Mouse (Mus musculus) CH12.LX (cell line): ENCODE measurements around the gene Bri3bp. TPM values are rescaled to one million over a fixed set of nuclear protein-coding genes. Genes with fewer than 3 reads are reported as not detected.
A peak's percentile ranks its signal among the peaks of the same experiment; 100 is the strongest.

Experiments used
- DNase-seq: peaks from one replicate; pipeline ENCODE4 v3.0.0-alpha.2; 2013; ENCODE audit errors: extremely low read depth
- H3K27ac ChIP-seq: 2 replicates; pipeline ENCODE4 v1.5.1; 2012; ENCODE audit warnings: low read depth, mild to moderate bottlenecking, control low read depth, moderate library complexity; ENCODE audit not compliant: insufficient read depth
- H3K27me3 ChIP-seq: replicated peaks from 2 replicates; pipeline ENCODE3; 2012; ENCODE audit warnings: inconsistent platforms
- H3K36me3 ChIP-seq, 2 experiments: replicated peaks in 1 of 2; 2 replicates each; pipeline versions ENCODE3 to v1.6.1; 2012; ENCODE audit warnings: inconsistent platforms in 1 of 2, low read length in 1 of 2, mild to moderate bottlenecking in 1 of 2, mixed read lengths in 1 of 2, moderate library complexity in 1 of 2; ENCODE audit not compliant: control insufficient read depth in 1 of 2, insufficient read depth in 1 of 2
- H3K4me1 ChIP-seq, 2 experiments: 2 replicates each; pipeline ENCODE4 v1.6.1; 2012; ENCODE audit warnings: inconsistent platforms in 1 of 2, moderate library complexity in 1 of 2; ENCODE audit not compliant: insufficient read depth in 2 of 2, control insufficient read depth in 1 of 2
- H3K4me2 ChIP-seq: 2 replicates; pipeline ENCODE4 v1.6.1; 2012; ENCODE audit warnings: low read depth, mild to moderate bottlenecking, control low read depth; ENCODE audit not compliant: poor library complexity, insufficient read depth, severe bottlenecking
- H3K4me3 ChIP-seq, 3 experiments: fragments of 150-350 bp in 1 of 3; sonication (generic) in 1 of 3; replicated peaks in 1 of 3; 2 replicates each; pipeline versions ENCODE3 to v1.5.1; 2011 to 2012; ENCODE audit warnings: low read depth in 2 of 3, low read length in 2 of 3, mild to moderate bottlenecking in 2 of 3, moderate library complexity in 2 of 3, control low read depth in 1 of 3, improper control_type of control experiment in 1 of 3, inconsistent platforms in 1 of 3, mixed read lengths in 1 of 3; ENCODE audit not compliant: poor library complexity in 1 of 3
- H3K79me2 ChIP-seq: replicated peaks from 2 replicates; pipeline ENCODE4 v1.6.1; 2012; ENCODE audit warnings: mild to moderate bottlenecking, moderate library complexity; ENCODE audit not compliant: control insufficient read depth, poor library complexity, insufficient read depth, severe bottlenecking; ENCODE audit errors: extremely low read depth
- H3K9ac ChIP-seq: 2 replicates; pipeline ENCODE4 v1.6.1; 2012; ENCODE audit warnings: low read depth, mild to moderate bottlenecking, control low read depth, moderate library complexity; ENCODE audit not compliant: insufficient read depth
- H3K9me3 ChIP-seq: replicated peaks from 2 replicates; pipeline ENCODE3; 2012; ENCODE audit warnings: low read length, inconsistent platforms, mixed read lengths
- BHLHE40 ChIP-seq: IDR thresholded peaks from 2 replicates; pipeline ENCODE4 v1.6.1; 2011; ENCODE audit warnings: mild to moderate bottlenecking, low read depth, low read length, improper control_type of control experiment
- CHD1 ChIP-seq: IDR thresholded peaks from 2 replicates; pipeline ENCODE4 v1.6.1; 2012; ENCODE audit warnings: low read depth, low read length, improper control_type of control experiment, inconsistent platforms
- CHD2 ChIP-seq: IDR thresholded peaks from 2 replicates; pipeline ENCODE4 v1.6.1; 2011; ENCODE audit warnings: low read length, improper control_type of control experiment
- E2F4 ChIP-seq: IDR thresholded peaks from 2 replicates; pipeline ENCODE4 v1.6.1; 2011; ENCODE audit warnings: low read depth, low read length, improper control_type of control experiment; ENCODE audit not compliant: insufficient replicate concordance
- ELF1 ChIP-seq: IDR thresholded peaks from 2 replicates; pipeline ENCODE4 v1.6.1; 2014; ENCODE audit warnings: low read depth, mild to moderate bottlenecking, inconsistent platforms, low read length, improper control_type of control experiment
- EP300 ChIP-seq: IDR thresholded peaks from 2 replicates; pipeline ENCODE4 v1.6.1; 2011; ENCODE audit warnings: low read length, improper control_type of control experiment
- ETS1 ChIP-seq: conservative IDR thresholded peaks from 2 replicates; pipeline ENCODE4 v1.6.1; 2012; ENCODE audit warnings: low read depth, mild to moderate bottlenecking, inconsistent platforms, low read length, improper control_type of control experiment, moderate library complexity
- GABPA ChIP-seq: IDR thresholded peaks from 2 replicates; pipeline ENCODE4 v1.6.1; 2012; ENCODE audit warnings: low read depth, low read length, improper control_type of control experiment, inconsistent platforms; ENCODE audit not compliant: insufficient replicate concordance
- HCFC1 ChIP-seq: IDR thresholded peaks from 2 replicates; pipeline ENCODE4 v1.6.1; 2012; ENCODE audit warnings: low read depth, mild to moderate bottlenecking, inconsistent platforms, low read length, improper control_type of control experiment
- IRF4 ChIP-seq: IDR thresholded peaks from 2 replicates; pipeline ENCODE4 v1.6.1; 2014; ENCODE audit warnings: low read depth, mild to moderate bottlenecking, inconsistent platforms, low read length, improper control_type of control experiment
- JUN ChIP-seq: IDR thresholded peaks from 2 replicates; pipeline ENCODE4 v1.6.1; 2011; ENCODE audit warnings: low read depth, mild to moderate bottlenecking, low read length, improper control_type of control experiment, moderate library complexity; ENCODE audit not compliant: insufficient read depth
- JUND ChIP-seq: conservative IDR thresholded peaks from 2 replicates; pipeline ENCODE4 v1.6.1; 2011; ENCODE audit warnings: low read depth, low read length, improper control_type of control experiment
- KAT2A ChIP-seq: IDR thresholded peaks from 2 replicates; pipeline ENCODE4 v1.6.1; 2012; ENCODE audit warnings: low read length, improper control_type of control experiment, inconsistent platforms; ENCODE audit not compliant: insufficient replicate concordance
- MAFK ChIP-seq: IDR thresholded peaks from 2 replicates; pipeline ENCODE4 v1.6.1; 2011; ENCODE audit warnings: low read length, improper control_type of control experiment; ENCODE audit not compliant: insufficient replicate concordance
- MAX ChIP-seq: IDR thresholded peaks from 2 replicates; pipeline ENCODE4 v1.6.1; 2011; ENCODE audit warnings: low read length, improper control_type of control experiment
- MEF2A ChIP-seq: IDR thresholded peaks from 2 replicates; pipeline ENCODE4 v1.6.1; 2014; ENCODE audit warnings: low read depth, mild to moderate bottlenecking, inconsistent platforms, low read length, improper control_type of control experiment, borderline replicate concordance
- MXI1 ChIP-seq: IDR thresholded peaks from 2 replicates; pipeline ENCODE4 v1.6.1; 2011; ENCODE audit warnings: mild to moderate bottlenecking, low read depth, low read length, improper control_type of control experiment
- NRF1 ChIP-seq: IDR thresholded peaks from 2 replicates; pipeline ENCODE4 v1.6.1; 2014; ENCODE audit warnings: low read depth, mild to moderate bottlenecking, inconsistent platforms, low read length, improper control_type of control experiment, moderate library complexity
- PAX5 ChIP-seq: IDR thresholded peaks from 2 replicates; pipeline ENCODE4 v1.6.1; 2012; ENCODE audit warnings: low read length, inconsistent platforms, mixed read lengths
- POLR2A ChIP-seq: IDR thresholded peaks from 2 replicates; pipeline ENCODE4 v1.6.1; 2011; ENCODE audit warnings: low read depth, mild to moderate bottlenecking, improper control_type of control experiment, low read length
- POLR2AphosphoS2 ChIP-seq: IDR thresholded peaks from 2 replicates; pipeline ENCODE4 v1.6.1; 2011; ENCODE audit warnings: low read depth, low read length, improper control_type of control experiment
- RAD21 ChIP-seq: IDR thresholded peaks from 2 replicates; pipeline ENCODE4 v1.6.1; 2011; ENCODE audit warnings: low read depth, mild to moderate bottlenecking, low read length, improper control_type of control experiment, moderate library complexity
- SMC3 ChIP-seq: IDR thresholded peaks from 2 replicates; pipeline ENCODE4 v1.6.1; 2011; ENCODE audit warnings: low read depth, low read length, improper control_type of control experiment
- TBP ChIP-seq: conservative IDR thresholded peaks from 2 replicates; pipeline ENCODE4 v1.6.1; 2011; ENCODE audit warnings: low read depth, low read length, improper control_type of control experiment
- TCF12 ChIP-seq: IDR thresholded peaks from 2 replicates; pipeline ENCODE4 v1.6.1; 2014; ENCODE audit warnings: low read depth, mild to moderate bottlenecking, inconsistent platforms, low read length, improper control_type of control experiment
- UBTF ChIP-seq: IDR thresholded peaks from 2 replicates; pipeline ENCODE4 v1.6.1; 2012; ENCODE audit warnings: low read depth, mild to moderate bottlenecking, inconsistent platforms, low read length, improper control_type of control experiment, moderate library complexity
- USF2 ChIP-seq: conservative IDR thresholded peaks from 2 replicates; pipeline ENCODE4 v1.6.1; 2011; ENCODE audit warnings: low read depth, low read length, improper control_type of control experiment
- ZC3H11A ChIP-seq: IDR thresholded peaks from 2 replicates; pipeline ENCODE4 v1.6.1; 2012; ENCODE audit warnings: low read depth, mild to moderate bottlenecking, inconsistent platforms, low read length, improper control_type of control experiment
- ZKSCAN1 ChIP-seq: IDR thresholded peaks from 2 replicates; pipeline ENCODE4 v1.6.1; 2012; ENCODE audit warnings: low read depth, inconsistent platforms, low read length, improper control_type of control experiment, borderline replicate concordance
- ZMIZ1 ChIP-seq: IDR thresholded peaks from 2 replicates; pipeline ENCODE4 v1.6.1; 2012; ENCODE audit warnings: low read depth, mild to moderate bottlenecking, inconsistent platforms, low read length, improper control_type of control experiment
- ZNF384 ChIP-seq: IDR thresholded peaks from 2 replicates; pipeline ENCODE4 v1.6.1; 2012; ENCODE audit warnings: low read depth, low read length, improper control_type of control experiment, inconsistent platforms
- dilution Hi-C: fragments of 300-500 bp; cut with MboI; formaldehyde crosslinking; loops from 2 replicates; pipeline ENCODE4 v1.14.3; 2020; ENCODE audit warnings: low sequenced_read_pairs; ENCODE audit not compliant: extremely low pct_unique_long_range_greater_than_20kb, extremely low pct_ligation_motif_present
- in situ Hi-C: fragments of 300-500 bp; cut with MboI; formaldehyde crosslinking; loops from 3 replicates; pipeline ENCODE4 v1.14.3; 2019; ENCODE audit warnings: low sequenced_read_pairs, low pct_ligation_motif_present, low pct_unique_long_range_greater_than_20kb, mixed read lengths
- polyA plus RNA-seq: library from polyadenylated mRNA; unstranded; fragments of >175 nt; gene quantifications from 2 replicates; pipeline ENCODE4 v1.2.1, GENCODE M21; 2012; ENCODE audit warnings: low read depth; ENCODE audit not compliant: insufficient read length
- total RNA-seq, 2 experiments: library from RNA; depleted of rRNA; stranded (reverse); fragments of 300-350 nt in 1 of 2; fragments of >200 nt in 1 of 2; gene quantifications; 2 replicates each; pipeline ENCODE4 v1.2.3; 2012 to 2014

Gene Bri3bp
- total and polyA plus RNA-seq, 3 experiments, result 37.7 to 147 (median 49.6) TPM

GRCm38 (mm10) chr5:125404903-125405545 lies 36.3 kb upstream of the Bri3bp start (continued):
- TF ChIP-seq MXI1, result no peak; the same call in none of the 2 replicates
- TF ChIP-seq JUND, result no peak
- TF ChIP-seq PAX5, result no peak
- TF ChIP-seq NRF1, result no peak
- TF ChIP-seq CHD2, result no peak
- TF ChIP-seq USF2, result no peak
- TF ChIP-seq EP300, result no peak
- peak; percentile 16; the same call in 1 of the 2 replicates for TF ChIP-seq SMC3
- no peak for TF ChIP-seq ETS1
- TF ChIP-seq POLR2A, result peak; percentile 58
- peak; percentile 95 for TF ChIP-seq UBTF
- no peak for TF ChIP-seq TBP
- TF ChIP-seq MAX, result peak; percentile 40; the same call in 1 of the 2 replicates
- TF ChIP-seq POLR2AphosphoS2, result no peak
- TF ChIP-seq GABPA, result no peak
- no peak for TF ChIP-seq JUN
- no peak for TF ChIP-seq ZC3H11A
- TF ChIP-seq ELF1, result no peak
- no peak for TF ChIP-seq MAFK
- TF ChIP-seq E2F4, result no peak
- TF ChIP-seq HCFC1, result no peak; the same call in 1 of the 2 replicates

DNA sequence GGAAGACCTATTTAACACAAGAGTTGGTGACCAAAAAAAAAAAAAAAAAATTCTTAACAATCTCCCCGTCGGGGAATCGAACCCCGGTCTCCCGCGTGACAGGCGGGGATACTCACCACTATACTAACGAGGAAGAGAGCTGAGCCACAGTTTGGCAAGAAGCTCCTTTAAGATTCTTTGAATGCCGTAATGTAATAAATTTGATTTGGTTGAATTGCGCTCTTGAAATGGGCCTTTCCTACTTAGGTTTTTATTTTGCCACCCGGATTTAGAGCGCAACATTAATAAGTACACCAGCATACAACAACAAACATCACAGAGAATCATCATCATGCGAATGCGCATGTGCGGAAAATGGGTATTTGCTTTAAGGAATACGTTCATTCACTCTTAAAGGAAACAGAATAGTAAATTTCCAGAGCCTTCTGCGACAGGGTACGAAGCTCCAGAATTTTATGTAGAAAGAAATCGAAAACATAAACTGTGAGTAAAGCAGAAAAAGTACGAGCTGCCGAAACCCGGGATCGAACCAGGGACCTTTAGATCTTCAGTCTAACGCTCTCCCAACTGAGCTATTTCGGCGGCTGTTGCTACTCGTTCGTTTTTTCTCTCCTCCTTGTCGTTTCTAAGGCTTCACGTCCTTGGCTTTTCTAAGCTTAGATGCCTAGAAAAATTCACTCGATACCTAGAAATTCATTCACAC lies 35.7 kb upstream of the Bri3bp start:
- Histone ChIP-seq H3K4me1 (peaks cover 3 to 22% of the 10 kb centered on the region in 2 experiments; a peak in 3 of 4 replicates), H3K79me2 (no peaks in the 10 kb centered on the region), H3K9ac (peak overlapping the region; percentile 85), H3K9me3 (no peaks in the 10 kb centered on the region), H3K27me3 (no peaks in the 10 kb centered on the region), H3K27ac (peak overlapping the region; percentile 85; the same call in 1 of the 2 replicates), H3K4me2 (peak overlapping the region; percentile 86), H3K36me3 (no peaks in the 10 kb centered on the region), H3K4me3 (peak overlapping the region; percentile 72 to 77 (median 72))
- dilution Hi-C loops (no loop called here), in situ Hi-C loops (no loop called here)
- TF ChIP-seq RAD21, result no peak
- peak; percentile 99 for TF ChIP-seq TBP
- TF ChIP-seq ZNF384, result peak; percentile 92
- 0 out of 2 replicates have a peak, but pooled peaks have one; percentile 8 for TF ChIP-seq MXI1
- TF ChIP-seq MEF2A, result no peak
- peak; percentile 60 for TF ChIP-seq JUND
- TF ChIP-seq CHD1, result no peak
- peak; percentile 31; the same call in 1 of the 2 replicates for TF ChIP-seq BHLHE40
- TF ChIP-seq TCF12, result no peak
- no peak for TF ChIP-seq UBTF
- TF ChIP-seq E2F4, result no peak
- TF ChIP-seq ETS1, result no peak
- TF ChIP-seq NRF1, result peak; percentile 74
- TF ChIP-seq MAFK, result peak; percentile 96
- peak; percentile 96 for TF ChIP-seq ELF1
- peak; percentile 86 for TF ChIP-seq KAT2A
- no peak for TF ChIP-seq SMC3
- no peak for TF ChIP-seq IRF4
- TF ChIP-seq ZMIZ1, result no peak
- TF ChIP-seq HCFC1, result peak; percentile 31
- TF ChIP-seq ZKSCAN1, result no peak
- DNase-seq, result peak; percentile 93
